18 mouse cellular contexts compared by ENCODE assay signal in genomic region chr8:111818556-111818955, GRCm38 (mm10). TPM values are rescaled to one million over a fixed set of nuclear protein-coding genes. Genes with fewer than 3 reads are reported as not detected.
DNase-seq lines count a peak whose midpoint lies in the region; ATAC-seq lines count a peak whose summit lies in the region.
"Had no signal": no experiment of that assay in that cellular context is flagged by ENCODE, and none has a peak within 500 bp of the region (broad histone marks: within the 10 kb centered on the region; RNA-seq: fewer than 3 reads in every experiment).

No protein-coding gene starts in this region.

- H3K27me3 ChIP-seq in heart, embryonic 16.5 days (ENCODE audit: control insufficient read depth, insufficient read depth, low read length) = no peaks in the 10 kb centered on the region
- 0 out of 2 replicates have a peak, but pooled peaks cover 3% of the 10 kb centered on the region for H3K27me3 ChIP-seq in liver, embryonic 13.5 days
- H3K27me3 ChIP-seq: forebrain, embryonic 13.5 days; neural tube, embryonic 15.5 days had no signal

- H3K36me3 ChIP-seq in heart, embryonic 16.5 days (ENCODE audit: control insufficient read depth, insufficient read depth) = 0 out of 2 replicates have a peak, but pooled peaks cover 5% of the 10 kb centered on the region
- peaks cover 41% of the 10 kb centered on the region for H3K36me3 ChIP-seq in liver, embryonic 13.5 days

- WGBS in heart, embryonic 16.5 days = 83% methylated on average over 3 of the region's 3 CpGs
- 83% methylated on average over 3 of the region's 3 CpGs for WGBS in liver, embryonic 13.5 days (ENCODE audit: insufficient replicate concordance)

- no peak for DNase-seq in heart, postnatal 10 days
- no peak for DNase-seq in liver, embryonic 13.5 days
- no peak for DNase-seq in liver
- DNase-seq in urinary bladder, postnatal 25 days (ENCODE audit: low spot score) = peak; percentile 22
- DNase-seq in urinary bladder, postnatal 4 days (ENCODE audit: low spot score in 2 of 2) = no peak
- no peak for DNase-seq in cerebellum, adult 9-11 months
- DNase-seq: adrenal gland, postnatal 25 days; cerebellum, adult 9-10 months; gastrocnemius, postnatal 25 days; left cerebral cortex, postnatal 4 days; midbrain, embryonic 14.5 days; right cerebral cortex, postnatal 25 days; thymus, postnatal 4 days had no signal

- intact Hi-C loops in heart, postnatal 10 days (cut with DNase I) = no loop called here

- no peak overlapping the region for H3K4me3 ChIP-seq in heart, embryonic 16.5 days (ENCODE audit: low read length)
- H3K4me3 ChIP-seq in liver, embryonic 13.5 days (replicated peaks) = no peak overlapping the region
- H3K4me3 ChIP-seq: forebrain, embryonic 13.5 days; myocyte; neural tube, embryonic 15.5 days had no signal

- H3K4me1 ChIP-seq in heart, embryonic 16.5 days (ENCODE audit: control insufficient read depth, insufficient read depth, low read length) = peaks cover 8% of the 10 kb centered on the region
- H3K4me1 ChIP-seq in liver, embryonic 13.5 days (replicated peaks) = peaks cover 2% of the 10 kb centered on the region; the same call in 1 of the 2 replicates
- H3K4me1 ChIP-seq: forebrain, embryonic 13.5 days; neural tube, embryonic 15.5 days had no signal

- no peak for ATAC-seq in heart, embryonic 16.5 days (replicated peaks; ENCODE audit: extremely low read depth, insufficient read depth, low FRiP score)
- ATAC-seq in liver, embryonic 13.5 days (ENCODE audit: low read depth) = no peak
- ATAC-seq: forebrain, embryonic 13.5 days; hindbrain, postnatal 0 days had no signal

- H3K9me3 ChIP-seq in heart, embryonic 16.5 days (replicated peaks; ENCODE audit: control insufficient read depth, low read length) = no peaks in the 10 kb centered on the region
- H3K9me3 ChIP-seq in liver, embryonic 13.5 days (replicated peaks) = no peaks in the 10 kb centered on the region
- H3K9me3 ChIP-seq: forebrain, embryonic 13.5 days; neural tube, embryonic 15.5 days had no signal

- H3K4me2 ChIP-seq in heart, embryonic 16.5 days (ENCODE audit: low read depth, low read length) = no peak overlapping the region
- H3K4me2 ChIP-seq in liver, embryonic 13.5 days = no peak overlapping the region
- H3K4me2 ChIP-seq: forebrain, embryonic 13.5 days; neural tube, embryonic 15.5 days had no signal

- H3K27ac ChIP-seq in heart, embryonic 16.5 days (ENCODE audit: low read length) = peak overlapping the region; percentile 5; the same call in 1 of the 2 replicates
- H3K27ac ChIP-seq in liver, embryonic 13.5 days = peak overlapping the region; percentile 53; the same call in 1 of the 2 replicates
- H3K27ac ChIP-seq: forebrain, embryonic 13.5 days; hindbrain, postnatal 0 days; neural tube, embryonic 15.5 days had no signal

- no peak overlapping the region for H3K9ac ChIP-seq in heart, embryonic 16.5 days (ENCODE audit: low read length)
- no peak overlapping the region for H3K9ac ChIP-seq in liver, embryonic 13.5 days
- H3K9ac ChIP-seq: forebrain, embryonic 13.5 days; neural tube, embryonic 15.5 days had no signal

RNA-seq across cellular contexts. Expression of gene Cfdp1, which starts 35.5 kb away (rescaled TPM):
- 114 and 123 TPM in 2 replicates for polyA plus RNA-seq in heart, embryonic 16.5 days (2015; fragmentation: Nextera tagmentation; extraction: Ambion mirVana)
- total RNA-seq in heart, postnatal 10 days (2021) = 10 to 100 TPM; 43.7 to 53.7 TPM
- polyA plus RNA-seq in liver, embryonic 13.5 days (2015; fragmentation: Nextera tagmentation; extraction: Ambion mirVana) = 113 and 136 TPM in 2 replicates

RNA-seq across cellular contexts. Expression of gene Tmem170, which starts 58.0 kb away (rescaled TPM):
- polyA plus RNA-seq in heart, embryonic 16.5 days (2015; fragmentation: Nextera tagmentation; extraction: Ambion mirVana) = 3.4 and 3.8 TPM in 2 replicates
- total RNA-seq in heart, postnatal 10 days (2021) = 1 to 10 TPM; 2.7 to 3.4 TPM
- 4.3 and 5.4 TPM in 2 replicates for polyA plus RNA-seq in liver, embryonic 13.5 days (2015; fragmentation: Nextera tagmentation; extraction: Ambion mirVana)
